Mouse (Mus musculus): ENCODE measurements at regions not wholly inside any gene's neighbourhood (a gene's known extent, or its start where the extent isn't known, plus 50 kb on each side); places are given as distances from the start of the nearest gene placed in this dataset.
A peak's percentile ranks its signal among the peaks of the same experiment; 100 is the strongest.

DNA sequence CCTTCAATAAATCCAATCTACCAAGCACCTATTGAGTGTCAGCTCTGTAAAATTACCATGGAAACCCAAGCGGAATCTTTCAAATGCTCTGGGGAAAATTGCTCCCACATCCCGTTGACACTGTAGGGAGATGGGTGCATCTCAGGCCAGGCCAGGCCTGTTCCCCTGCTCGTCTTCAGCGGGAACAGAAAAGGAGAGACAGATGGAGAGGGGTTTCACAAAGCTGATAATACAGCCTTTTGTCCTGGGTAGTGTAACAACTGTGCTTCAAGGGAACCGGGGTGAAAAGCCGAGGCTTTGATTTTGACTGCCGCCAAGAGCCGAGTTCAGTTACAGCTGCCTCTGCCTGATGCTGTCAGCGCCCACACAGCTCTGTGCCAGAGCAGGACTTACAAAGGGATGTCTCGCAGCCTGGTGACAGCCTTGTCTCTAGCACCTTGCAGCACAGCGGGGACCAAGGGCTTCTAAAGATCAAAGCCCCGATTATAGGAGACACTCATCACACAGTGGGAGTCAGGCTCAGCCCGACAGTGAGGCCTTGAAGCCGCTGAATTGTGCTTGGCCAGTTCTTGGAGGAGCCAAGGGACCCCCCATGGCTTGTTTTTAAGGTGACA, 122.6 kb upstream of the Fstl4 start:
- Histone ChIP-seq H3K27ac (ENCODE audit: low read depth) (no peak overlapping the region), H3K4me2 (ENCODE audit: low read depth, low read length) (no peak overlapping the region), H3K27me3 (ENCODE audit: control insufficient read depth, insufficient read depth, low read length) (no peaks in the 10 kb centered on the region), H3K4me3 (ENCODE audit: low read depth, low read length) (no peak overlapping the region), H3K9ac (replicated peaks; ENCODE audit: low read depth, low read length) (no peak overlapping the region), H3K36me3 (replicated peaks; ENCODE audit: control insufficient read depth, insufficient read depth, low read length) (no peaks in the 10 kb centered on the region), H3K4me1 (ENCODE audit: control insufficient read depth, insufficient read depth) (peaks cover 6% of the 10 kb centered on the region; the same call in 1 of the 2 replicates), H3K9me3 (replicated peaks; ENCODE audit: control insufficient read depth, low read length) (no peaks in the 10 kb centered on the region)
- peak; percentile 55 for DNase-seq (ENCODE audit: low spot score)
- no peak for TF ChIP-seq EP300 (IDR thresholded peaks at IDR 0.05; ENCODE audit: low read depth)
- no peak for TF ChIP-seq CTCF (IDR thresholded peaks at IDR 0.05; ENCODE audit: low read depth)
- ATAC-seq (ENCODE audit: insufficient read depth, low read depth), result peak; percentile 76
- 18% methylated on average over 14 of the region's 14 CpGs for WGBS

GRCm38 (mm10) chr11:52644081-52644768, 120.2 kb upstream of the Fstl4 start:
- H3K4me1 ChIP-seq (ENCODE audit: control insufficient read depth, insufficient read depth), result peaks cover 6% of the 10 kb centered on the region; the same call in 1 of the 2 replicates
- peak overlapping the region; percentile 5; the same call in 1 of the 2 replicates for H3K4me2 ChIP-seq (ENCODE audit: low read depth, low read length)
- WGBS, result 17% methylated on average over 6 of the region's 6 CpGs

GRCm38 (mm10) chr11:52648176-52648839, 116.1 kb upstream of the Fstl4 start:
- Histone ChIP-seq H3K9ac (replicated peaks; ENCODE audit: low read depth, low read length) (no peak overlapping the region), H3K9me3 (replicated peaks; ENCODE audit: control insufficient read depth, low read length) (no peaks in the 10 kb centered on the region), H3K36me3 (replicated peaks; ENCODE audit: control insufficient read depth, insufficient read depth, low read length) (no peaks in the 10 kb centered on the region), H3K4me1 (ENCODE audit: control insufficient read depth, insufficient read depth) (peaks cover 6% of the 10 kb centered on the region; the same call in 1 of the 2 replicates), H3K27me3 (ENCODE audit: control insufficient read depth, insufficient read depth, low read length) (no peaks in the 10 kb centered on the region), H3K27ac (ENCODE audit: low read depth) (no peak overlapping the region), H3K4me2 (ENCODE audit: low read depth, low read length) (no peak overlapping the region), H3K4me3 (ENCODE audit: low read depth, low read length) (no peak overlapping the region)
- TF ChIP-seq EP300 (IDR thresholded peaks at IDR 0.05; ENCODE audit: low read depth), result no peak
- no peak for TF ChIP-seq CTCF (IDR thresholded peaks at IDR 0.05; ENCODE audit: low read depth)
- WGBS, result 50% methylated on average over 15 of the region's 15 CpGs
- ATAC-seq (ENCODE audit: insufficient read depth, low read depth), result no peak
- no peak for DNase-seq (ENCODE audit: low spot score)

More at GRCm38 (mm10) chr11:52644081-52644768, 120.2 kb upstream of the Fstl4 start:
- Histone ChIP-seq H3K27me3 (ENCODE audit: control insufficient read depth, insufficient read depth, low read length) (no peaks in the 10 kb centered on the region), H3K4me3 (ENCODE audit: low read depth, low read length) (no peak overlapping the region), H3K9me3 (replicated peaks; ENCODE audit: control insufficient read depth, low read length) (no peaks in the 10 kb centered on the region), H3K9ac (replicated peaks; ENCODE audit: low read depth, low read length) (no peak overlapping the region), H3K36me3 (replicated peaks; ENCODE audit: control insufficient read depth, insufficient read depth, low read length) (no peaks in the 10 kb centered on the region), H3K27ac (ENCODE audit: low read depth) (no peak overlapping the region)
- DNase-seq (ENCODE audit: low spot score) (no peak), ATAC-seq (ENCODE audit: insufficient read depth, low read depth) (0 out of 2 replicates have a peak, but pooled peaks have one; percentile 22)
- TF ChIP-seq CTCF (IDR thresholded peaks at IDR 0.05; ENCODE audit: low read depth), result no peak
- no peak for TF ChIP-seq EP300 (IDR thresholded peaks at IDR 0.05; ENCODE audit: low read depth)

DNA sequence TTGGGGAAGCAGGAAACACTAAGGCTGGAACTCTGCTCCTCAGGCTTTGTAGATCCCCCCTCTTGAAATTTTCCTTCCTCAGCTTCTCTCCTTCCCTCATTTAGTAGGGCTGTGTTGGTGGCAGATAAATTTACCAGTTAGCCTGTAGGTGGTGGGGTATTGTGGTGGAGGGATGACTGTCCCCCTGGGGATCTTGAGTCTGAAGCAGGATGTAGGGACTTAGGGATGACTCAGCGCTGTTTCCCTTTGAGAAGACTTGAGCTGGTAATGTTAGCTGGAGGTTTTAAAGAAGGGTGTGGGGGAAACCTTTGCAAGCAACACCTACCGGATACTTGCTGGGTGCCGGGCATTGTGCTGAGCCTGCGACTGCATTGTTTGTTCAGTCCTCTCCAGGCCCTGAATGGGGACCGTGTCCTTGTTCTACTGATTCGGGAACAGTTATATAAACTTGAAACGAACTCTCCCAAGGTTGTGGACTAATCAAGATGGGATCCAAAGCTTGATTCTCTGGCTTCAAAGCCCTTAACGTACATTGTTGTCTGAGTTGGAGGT, 115.5 kb upstream of the Fstl4 start:
- H3K4me2 ChIP-seq (ENCODE audit: low read depth, low read length), result no peak overlapping the region
- H3K27ac ChIP-seq (ENCODE audit: low read depth), result no peak overlapping the region
- TF ChIP-seq EP300 (IDR thresholded peaks at IDR 0.05; ENCODE audit: low read depth) (no peak), CTCF (IDR thresholded peaks at IDR 0.05; ENCODE audit: low read depth) (no peak)
- ATAC-seq (ENCODE audit: insufficient read depth, low read depth) (no peak), DNase-seq (ENCODE audit: low spot score) (no peak)
- no peak overlapping the region for H3K9ac ChIP-seq (replicated peaks; ENCODE audit: low read depth, low read length)
- H3K4me3 ChIP-seq (ENCODE audit: low read depth, low read length), result no peak overlapping the region
- no peaks in the 10 kb centered on the region for H3K9me3 ChIP-seq (replicated peaks; ENCODE audit: control insufficient read depth, low read length)
- WGBS, result 65% methylated on average over 8 of the region's 8 CpGs
- H3K27me3 ChIP-seq (ENCODE audit: control insufficient read depth, insufficient read depth, low read length), result no peaks in the 10 kb centered on the region
- H3K36me3 ChIP-seq (replicated peaks; ENCODE audit: control insufficient read depth, insufficient read depth, low read length), result no peaks in the 10 kb centered on the region
- peaks cover 6% of the 10 kb centered on the region; the same call in 1 of the 2 replicates for H3K4me1 ChIP-seq (ENCODE audit: control insufficient read depth, insufficient read depth)

DNA sequence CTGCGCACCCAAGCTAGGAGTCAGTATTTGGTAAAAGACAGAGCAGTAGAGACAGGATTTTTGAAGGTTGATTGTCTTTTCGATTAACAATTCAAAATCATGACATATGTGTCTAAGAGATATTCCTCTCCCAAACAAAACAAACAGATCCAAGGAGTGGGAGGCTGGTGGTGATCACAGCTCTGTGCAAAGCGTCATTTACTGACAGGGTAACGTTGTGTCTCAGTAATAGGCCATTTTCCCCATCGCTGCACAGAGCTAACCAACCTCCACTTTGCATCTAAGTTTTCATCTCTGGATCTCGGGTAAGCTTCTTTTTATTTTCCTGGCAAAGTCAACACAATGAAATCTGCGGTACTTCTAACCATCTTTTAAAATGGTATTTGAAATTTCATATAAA, 109.8 kb upstream of the Fstl4 start:
- Histone ChIP-seq H3K4me2 (ENCODE audit: low read depth, low read length) (no peak overlapping the region), H3K4me1 (ENCODE audit: control insufficient read depth, insufficient read depth) (no peaks in the 10 kb centered on the region), H3K9ac (replicated peaks; ENCODE audit: low read depth, low read length) (no peak overlapping the region), H3K27ac (ENCODE audit: low read depth) (no peak overlapping the region), H3K9me3 (replicated peaks; ENCODE audit: control insufficient read depth, low read length) (no peaks in the 10 kb centered on the region), H3K4me3 (ENCODE audit: low read depth, low read length) (no peak overlapping the region), H3K27me3 (ENCODE audit: control insufficient read depth, insufficient read depth, low read length) (no peaks in the 10 kb centered on the region), H3K36me3 (replicated peaks; ENCODE audit: control insufficient read depth, insufficient read depth, low read length) (no peaks in the 10 kb centered on the region)
- 80% methylated on average over 7 of the region's 7 CpGs for WGBS
- ATAC-seq (ENCODE audit: insufficient read depth, low read depth) (no peak), DNase-seq (ENCODE audit: low spot score) (no peak)
- TF ChIP-seq EP300 (IDR thresholded peaks at IDR 0.05; ENCODE audit: low read depth) (no peak), CTCF (IDR thresholded peaks at IDR 0.05; ENCODE audit: low read depth) (no peak)
